Mouse (Mus musculus): ENCODE data around the gene Pklr. TPM values are rescaled to one million over a fixed set of nuclear protein-coding genes. Genes with fewer than 3 reads are reported as not detected.

Gene Pklr
- polyA plus RNA-seq (2012; rRNA removed), result 2.2 and 2.7 TPM in 2 replicates

- H3K27ac ChIP-seq (ENCODE audit: control insufficient read depth, insufficient read depth, low read length), result no peak within 1 kb of the TSS
- DNase-seq, result no peak
- WGBS, result 69% methylated on average over 3 of the region's 3 CpGs
- H3K27me3 ChIP-seq (ENCODE audit: control insufficient read depth, insufficient read depth, low read length), result no peaks in the 10 kb centered on the region; the same call in 1 of the 2 replicates
- 0 out of 2 replicates have a peak, but pooled peaks cover 5% of the 10 kb centered on the region for H3K4me1 ChIP-seq (replicated peaks; ENCODE audit: control insufficient read depth, insufficient read depth, low read length)
- H3K36me3 ChIP-seq (ENCODE audit: control insufficient read depth, insufficient read depth, low read length), result no peaks in the 10 kb centered on the region
- no peak within 1 kb of the TSS for H3K4me3 ChIP-seq (ENCODE audit: control insufficient read depth, insufficient read depth, low read length)
- no peak for TF ChIP-seq POLR2A (IDR thresholded peaks at IDR 0.05; ENCODE audit: control insufficient read depth, extremely low read depth, insufficient read depth, low read length, poor library complexity)
- TF ChIP-seq CTCF (IDR thresholded peaks at IDR 0.05; ENCODE audit: borderline replicate concordance, control insufficient read depth, extremely low read depth, insufficient read depth, low read length, poor library complexity), result no peak
Measured at GRCm38 (mm10) chr3:89135958-89136357, at the start of gene Pklr. Pklr (plus strand) TSS chr3:89136142.

GRCm38 (mm10) chr3:89087338-89088110 is 48.4 kb upstream of the Pklr start:
- TF ChIP-seq POLR2A (IDR thresholded peaks at IDR 0.05; ENCODE audit: control insufficient read depth, extremely low read depth, insufficient read depth, low read length, poor library complexity) (no peak), CTCF (IDR thresholded peaks at IDR 0.05; ENCODE audit: borderline replicate concordance, control insufficient read depth, extremely low read depth, insufficient read depth, low read length, poor library complexity) (no peak)
- Histone ChIP-seq H3K27ac (ENCODE audit: control insufficient read depth, insufficient read depth, low read length) (no peak overlapping the region), H3K4me3 (ENCODE audit: control insufficient read depth, insufficient read depth, low read length) (0 out of 2 replicates have a peak overlapping the region, but pooled peaks have one; percentile 12), H3K4me1 (replicated peaks; ENCODE audit: control insufficient read depth, insufficient read depth, low read length) (peaks cover 25% of the 10 kb centered on the region), H3K27me3 (ENCODE audit: control insufficient read depth, insufficient read depth, low read length) (peaks cover 8% of the 10 kb centered on the region; the same call in 1 of the 2 replicates), H3K36me3 (ENCODE audit: control insufficient read depth, insufficient read depth, low read length) (no peaks in the 10 kb centered on the region)
- 10% methylated on average over 21 of the region's 21 CpGs for WGBS
- DNase-seq, result peak; percentile 87

- 62% methylated on average over 14 of the region's 14 CpGs for WGBS
- TF ChIP-seq CTCF (IDR thresholded peaks at IDR 0.05; ENCODE audit: borderline replicate concordance, control insufficient read depth, extremely low read depth, insufficient read depth, low read length, poor library complexity), result no peak
- no peak for TF ChIP-seq POLR2A (IDR thresholded peaks at IDR 0.05; ENCODE audit: control insufficient read depth, extremely low read depth, insufficient read depth, low read length, poor library complexity)
- peak; percentile 17 for DNase-seq
- peak overlapping the region; percentile 65 for H3K4me3 ChIP-seq (ENCODE audit: control insufficient read depth, insufficient read depth, low read length)
- H3K36me3 ChIP-seq (ENCODE audit: control insufficient read depth, insufficient read depth, low read length), result no peaks in the 10 kb centered on the region
- peaks cover 8% of the 10 kb centered on the region; the same call in 1 of the 2 replicates for H3K27me3 ChIP-seq (ENCODE audit: control insufficient read depth, insufficient read depth, low read length)
- H3K4me1 ChIP-seq (replicated peaks; ENCODE audit: control insufficient read depth, insufficient read depth, low read length), result peaks cover 27% of the 10 kb centered on the region
- no peak overlapping the region for H3K27ac ChIP-seq (ENCODE audit: control insufficient read depth, insufficient read depth, low read length)
Measured at GRCm38 (mm10) chr3:89088974-89089373, 47.0 kb upstream of the Pklr start.

GRCm38 (mm10) chr3:89089882-89090591 is 45.9 kb upstream of the Pklr start:
- peak; percentile 57; the same call in 1 of the 2 replicates for TF ChIP-seq POLR2A (IDR thresholded peaks at IDR 0.05; ENCODE audit: control insufficient read depth, extremely low read depth, insufficient read depth, low read length, poor library complexity)
- 0 out of 2 replicates have a peak, but pooled peaks have one; percentile 9 for TF ChIP-seq CTCF (IDR thresholded peaks at IDR 0.05; ENCODE audit: borderline replicate concordance, control insufficient read depth, extremely low read depth, insufficient read depth, low read length, poor library complexity)
- Histone ChIP-seq H3K36me3 (ENCODE audit: control insufficient read depth, insufficient read depth, low read length) (no peaks in the 10 kb centered on the region), H3K4me1 (replicated peaks; ENCODE audit: control insufficient read depth, insufficient read depth, low read length) (peaks cover 26% of the 10 kb centered on the region), H3K4me3 (ENCODE audit: control insufficient read depth, insufficient read depth, low read length) (peak overlapping the region; percentile 65), H3K27ac (ENCODE audit: control insufficient read depth, insufficient read depth, low read length) (no peak overlapping the region), H3K27me3 (ENCODE audit: control insufficient read depth, insufficient read depth, low read length) (peaks cover 8% of the 10 kb centered on the region; the same call in 1 of the 2 replicates)
- WGBS, result 1% methylated on average over 40 of the region's 40 CpGs
- peak; percentile 86 for DNase-seq

- no peaks in the 10 kb centered on the region for H3K36me3 ChIP-seq (ENCODE audit: control insufficient read depth, insufficient read depth, low read length)
- H3K27ac ChIP-seq (ENCODE audit: control insufficient read depth, insufficient read depth, low read length), result no peak overlapping the region
- DNase-seq, result peak; percentile 87
- H3K27me3 ChIP-seq (ENCODE audit: control insufficient read depth, insufficient read depth, low read length), result peaks cover 8% of the 10 kb centered on the region; the same call in 1 of the 2 replicates
- 1% methylated on average over 74 of the region's 74 CpGs for WGBS
- H3K4me3 ChIP-seq (ENCODE audit: control insufficient read depth, insufficient read depth, low read length), result peak overlapping the region; percentile 65
- peaks cover 26% of the 10 kb centered on the region for H3K4me1 ChIP-seq (replicated peaks; ENCODE audit: control insufficient read depth, insufficient read depth, low read length)
- TF ChIP-seq POLR2A (IDR thresholded peaks at IDR 0.05; ENCODE audit: control insufficient read depth, extremely low read depth, insufficient read depth, low read length, poor library complexity) (0 out of 2 replicates have a peak, but pooled peaks have one; percentile 23), CTCF (IDR thresholded peaks at IDR 0.05; ENCODE audit: borderline replicate concordance, control insufficient read depth, extremely low read depth, insufficient read depth, low read length, poor library complexity) (peak; percentile 92; the same call in 1 of the 2 replicates)
Measured at GRCm38 (mm10) chr3:89090694-89091655, 45.0 kb upstream of the Pklr start.

All from thymus, adult 2 months (tissue).